Mouse (Mus musculus) right cerebral cortex, postnatal 10 days (tissue): ENCODE data around the gene Pum2.

Experiments used
- DNase-seq, 2 experiments: peaks; one replicate each; pipeline ENCODE4 v3.0.0; 2021; ENCODE audit warnings: low spot score in 2 of 2

The Pum2 gene

GRCm38 (mm10) chr12:8760561-8760960 is 86.6 kb downstream of the Pum2 start:
- peak in 1 of 2 experiments; percentile 12 for DNase-seq

- DNase-seq: peak in 1 of 2 experiments; percentile 21
Observed at GRCm38 (mm10) chr12:8761058-8761457, 87.1 kb downstream of the Pum2 start.

GRCm38 (mm10) chr12:8762667-8763066 is 88.7 kb downstream of the Pum2 start:
- DNase-seq: no peak

- DNase-seq: no peak
Observed at GRCm38 (mm10) chr12:8764221-8764930, 90.4 kb downstream of the Pum2 start.

- DNase-seq: peak; percentile 78 to 80
Observed at GRCm38 (mm10) chr12:8770946-8771843, 97.3 kb downstream of the Pum2 start, which contains the start of gene Sdc1. Gene Sdc1, plus strand, starts transcription at chr12:8771323.

- no peak for DNase-seq
Observed at GRCm38 (mm10) chr12:8771844-8772380, 98.0 kb downstream of the Pum2 start.

GRCm38 (mm10) chr12:8772451-8773143 is 98.7 kb downstream of the Pum2 start:
- peak; percentile 31 to 47 for DNase-seq

GRCm38 (mm10) chr12:8773336-8773735 is 99.4 kb downstream of the Pum2 start:
- DNase-seq: no peak

- DNase-seq: no peak
Observed at GRCm38 (mm10) chr12:8774183-8774582, 100.2 kb downstream of the Pum2 start.

GRCm38 (mm10) chr12:8776206-8776605 is 102.3 kb downstream of the Pum2 start:
- DNase-seq: no peak

- no peak for DNase-seq
Observed at GRCm38 (mm10) chr12:8776741-8777140, 102.8 kb downstream of the Pum2 start.

- DNase-seq: no peak
Observed at GRCm38 (mm10) chr12:8778106-8778505, 104.2 kb downstream of the Pum2 start.

GRCm38 (mm10) chr12:8779851-8780250 is 105.9 kb downstream of the Pum2 start:
- DNase-seq: no peak

- DNase-seq: no peak
Observed at GRCm38 (mm10) chr12:8781121-8781520, 107.2 kb downstream of the Pum2 start.

- DNase-seq: no peak
Observed at GRCm38 (mm10) chr12:8781681-8782378, 107.9 kb downstream of the Pum2 start.

GRCm38 (mm10) chr12:8782565-8782964 is 108.6 kb downstream of the Pum2 start:
- no peak for DNase-seq

GRCm38 (mm10) chr12:8784189-8784588 is 110.3 kb downstream of the Pum2 start:
- no peak for DNase-seq

GRCm38 (mm10) chr12:8786476-8786875 is 112.5 kb downstream of the Pum2 start:
- DNase-seq: no peak

- no peak for DNase-seq
Observed at GRCm38 (mm10) chr12:8786984-8787730, 113.2 kb downstream of the Pum2 start.

- no peak for DNase-seq
Observed at GRCm38 (mm10) chr12:8788469-8788868, 114.5 kb downstream of the Pum2 start.

- no peak for DNase-seq
Observed at GRCm38 (mm10) chr12:8790615-8791014, 116.7 kb downstream of the Pum2 start.
